Mouse (Mus musculus) neutrophil, adult 83 days (primary cell): ENCODE measurements around the gene Vmn1r209. TPM values are rescaled to one million over a fixed set of nuclear protein-coding genes. Genes with fewer than 3 reads are reported as not detected.

Experiments used
- total RNA-seq, 2 experiments: library from RNA; stranded (reverse); gene quantifications; one replicate each; pipeline ENCODE4 v1.2.4; 2023

Vmn1r209 gene
- not detected for total RNA-seq

GRCm38 (mm10) chr13:22809582-22809981 lies at the start of gene Vmn1r209:
TSS of gene Vmn1r209 (minus strand) at chr13:22809682.

GRCm38 (mm10) chr13:22857461-22857860 lies 48.0 kb upstream of the Vmn1r209 start, which contains the start of gene Vmn1r211:
TSS of gene Vmn1r211 (minus strand) at chr13:22857561.

DNA sequence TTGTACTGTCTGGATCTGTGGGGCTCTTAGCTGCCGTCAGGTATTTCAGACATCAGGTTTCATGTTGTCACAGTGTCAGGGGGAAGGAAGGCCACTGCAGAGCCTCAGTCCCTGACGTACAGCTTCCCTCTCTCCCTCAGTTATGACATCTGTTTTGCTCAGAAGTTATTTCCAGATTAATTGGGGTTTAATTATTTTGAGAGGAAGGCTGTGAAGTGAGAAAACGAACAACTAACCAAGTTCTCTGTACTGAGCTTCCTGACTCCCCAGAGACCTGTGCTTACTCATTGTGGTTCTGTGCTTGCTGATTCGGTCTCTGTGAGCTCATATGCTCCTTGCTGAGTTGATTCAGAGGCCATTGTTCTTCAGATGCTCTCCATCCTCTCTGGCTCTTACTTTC lies 21.8 kb upstream of the Vmn1r209 start, which contains the start of gene Vmn1r210:
TSS of gene Vmn1r210 (minus strand) at position 101 of the 400 bp plus-strand sequence.

DNA sequence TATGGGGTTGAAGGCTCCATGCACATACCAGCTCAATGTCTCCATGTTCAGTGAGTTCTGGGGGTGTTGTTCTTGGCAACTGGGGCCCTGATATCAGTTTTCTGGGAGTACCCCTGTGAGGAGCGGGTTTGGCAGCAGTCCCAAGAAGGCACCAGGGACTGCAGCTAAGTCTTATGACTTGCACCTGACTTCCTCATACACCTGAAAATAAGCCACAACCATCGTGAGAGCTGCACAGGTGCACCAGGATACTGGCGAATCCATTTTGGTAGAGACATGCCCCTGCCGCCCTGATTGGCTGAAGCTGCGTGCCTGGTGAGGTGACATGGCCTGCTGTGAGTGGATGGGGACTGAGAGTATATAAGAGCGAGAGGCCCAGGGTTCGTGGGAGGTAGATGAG lies 32.2 kb downstream of the Vmn1r209 start, which contains the start of gene Vmn1r208:
TSS of gene Vmn1r208 (minus strand) at position 101 of the 400 bp plus-strand sequence.

Other genes with a start within 250 kb of the Vmn1r209 start
- gene Vmn1r205, start 216.7 kb downstream of the Vmn1r209 start, total RNA-seq: not detected
- not detected for gene Vmn1r206, start 185.4 kb downstream of the Vmn1r209 start, total RNA-seq
- gene Vmn1r207-ps, start 80.1 kb downstream of the Vmn1r209 start, total RNA-seq: under 1 TPM in 1 of 2 experiments, not detected in 1; 0.07 TPM
- not detected for gene Vmn1r208, start 32.3 kb downstream of the Vmn1r209 start, total RNA-seq
- gene Vmn1r210, start 21.7 kb upstream of the Vmn1r209 start, total RNA-seq: not detected
- gene Vmn1r211, start 47.9 kb upstream of the Vmn1r209 start, total RNA-seq: not detected
- gene Vmn1r212, start 74.5 kb upstream of the Vmn1r209 start, total RNA-seq: not detected
- not detected for gene Vmn1r213, start 198.0 kb upstream of the Vmn1r209 start, total RNA-seq
- not detected for gene Vmn1r214, start 220.7 kb upstream of the Vmn1r209 start, total RNA-seq